Mouse (Mus musculus) activated CD4-positive, CD25-positive, alpha-beta regulatory T cell (primary cell): ENCODE measurements around the gene Phactr1. TPM values are rescaled to one million over a fixed set of nuclear protein-coding genes. Genes with fewer than 3 reads are reported as not detected.

Experiments used
- polyA plus RNA-seq, 2 experiments: library from polyadenylated mRNA; unstranded; fragments of 100-300 nt; shearing (Covaris generic); gene quantifications; one replicate each; pipeline ENCODE4 v1.2.1; 2017

Phactr1 gene
- under 1 TPM; 0.06 to 0.66 TPM for polyA plus RNA-seq

GRCm38 (mm10) chr13:42680391-42680994 is at the start of gene Phactr1:
Phactr1 (plus strand) TSS chr13:42680623.

GRCm38 (mm10) chr13:43171020-43171710 is 490.7 kb downstream of the Phactr1 start, which contains the start of gene Tbc1d7:
Tbc1d7 (minus strand) TSS chr13:43171501.

